Mouse (Mus musculus) stomach, embryonic 14.5 days (tissue): ENCODE measurements around the gene Gm14399. TPM values are rescaled to one million over a fixed set of nuclear protein-coding genes. Genes with fewer than 3 reads are reported as not detected.
A peak's percentile ranks its signal among the peaks of the same experiment; 100 is the strongest.
"Not testable (repeated sequence)": the region's sequence is repeated elsewhere in the genome, so short reads cannot be mapped to it uniquely, and the experiment has no call there.

Experiments
- ATAC-seq: fragments of 200-750 bp; cut with Nextera tagmentation; 2 replicates; pipeline ENCODE4 v1.8.0; 2017; ENCODE audit warnings: low read depth, moderate TSS enrichment; ENCODE audit not compliant: insufficient number of reproducible peaks, insufficient read depth, low FRiP score
- H3K27ac ChIP-seq: fragments of 300-500 bp; sonication (generic); 2 replicates; pipeline ENCODE4 v1.5.1; 2014; ENCODE audit warnings: mild to moderate bottlenecking, low read length, moderate library complexity, mixed read lengths
- H3K27me3 ChIP-seq: fragments of 300-500 bp; sonication (generic); 2 replicates; pipeline ENCODE4 v1.6.1; 2014; ENCODE audit warnings: low read length, control low read depth, mixed read lengths; ENCODE audit not compliant: control insufficient read depth, insufficient read depth
- H3K36me3 ChIP-seq: fragments of 300-500 bp; sonication (generic); 2 replicates; pipeline ENCODE4 v1.6.1; 2014; ENCODE audit warnings: mild to moderate bottlenecking, control low read depth, low read length, moderate library complexity, mixed read lengths; ENCODE audit not compliant: control insufficient read depth, insufficient read depth
- H3K4me1 ChIP-seq: fragments of 300-500 bp; sonication (generic); 2 replicates; pipeline ENCODE4 v1.6.1; 2014; ENCODE audit warnings: low read length, control low read depth, mixed read lengths; ENCODE audit not compliant: control insufficient read depth, insufficient read depth
- H3K4me2 ChIP-seq: fragments of 300-500 bp; sonication (generic); replicated peaks from 2 replicates; pipeline ENCODE4 v1.6.1; 2014; ENCODE audit warnings: low read depth, low read length, control low read depth
- H3K4me3 ChIP-seq: fragments of 300-500 bp; sonication (generic); 2 replicates; pipeline ENCODE4 v1.5.1; 2014; ENCODE audit warnings: low read depth, low read length, control low read depth
- H3K9ac ChIP-seq: fragments of 300-500 bp; sonication (generic); replicated peaks from 2 replicates; pipeline ENCODE4 v1.6.1; 2014; ENCODE audit warnings: low read depth, mild to moderate bottlenecking, control low read depth, low read length, moderate library complexity, mixed read lengths
- H3K9me3 ChIP-seq: fragments of 300-500 bp; sonication (generic); 2 replicates; pipeline ENCODE4 v1.6.1; 2016; ENCODE audit warnings: low read depth, low read length, control low read depth; ENCODE audit not compliant: control insufficient read depth
- WGBS: fragments of 180-500 bp; shearing (Covaris S2); extraction: QIAGEN DNeasy Blood & Tissue Kit; methylation state at CpG from one replicate; pipeline ENCODE4 v1.1.7; 2014; 5-methylcytosine and 5-hydroxymethylcytosine counted together
- polyA plus RNA-seq: library from polyadenylated mRNA; unstranded; fragments of >200 nt; fragmentation: Nextera tagmentation; extraction: Ambion mirVana; gene quantifications from 2 replicates; pipeline ENCODE4 v1.2.1, GENCODE M21; 2014

Gm14399 gene
- 8.1 and 9.6 TPM in 2 replicates for polyA plus RNA-seq

DNA sequence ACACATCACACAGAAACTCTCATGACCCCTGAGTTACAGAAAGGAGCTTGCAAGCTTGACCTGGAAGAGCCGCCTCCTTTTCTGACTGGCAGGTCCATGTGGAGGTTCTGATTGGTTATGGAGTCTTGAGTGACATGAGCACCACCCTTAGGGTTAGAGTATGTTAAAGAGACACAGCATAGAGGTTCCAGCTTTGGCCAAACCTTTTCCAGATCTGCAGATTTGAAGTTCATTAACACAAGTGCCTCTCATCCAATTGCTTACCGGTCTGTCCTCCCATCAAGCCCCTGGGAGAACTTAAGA, at the start of gene Gm14399:
Gm14399 (minus strand) TSS at position 20 of the 303 bp plus-strand sequence.
- H3K27me3 ChIP-seq, H3K9ac ChIP-seq, H3K36me3 ChIP-seq, H3K27ac ChIP-seq, H3K9me3 ChIP-seq, H3K4me1 ChIP-seq, ATAC-seq, H3K4me2 ChIP-seq: not testable (repeated sequence)
- peak within 1 kb of the TSS; percentile 32 for H3K4me3 ChIP-seq
- WGBS: 10% methylated on average over 1 of the region's 2 CpGs

DNA sequence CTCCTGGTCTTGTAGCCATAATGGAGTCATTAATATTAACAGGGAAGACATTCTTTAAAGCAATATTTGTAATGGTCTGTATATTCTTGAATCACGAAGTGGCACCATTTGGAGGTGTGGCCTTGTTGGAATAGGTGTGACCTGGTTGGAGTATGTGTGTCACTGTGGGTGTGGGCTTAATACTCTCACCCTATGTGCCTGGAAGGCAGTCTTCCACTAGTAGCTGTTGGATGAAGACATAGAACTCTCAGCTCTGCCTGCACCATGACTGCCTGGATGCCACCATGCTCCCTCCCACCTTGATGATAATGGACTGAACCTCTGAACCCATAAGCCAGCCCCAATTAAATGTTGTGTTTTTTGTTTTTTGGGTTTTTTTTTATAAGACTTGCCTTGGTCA, 37.2 kb upstream of the Gm14399 start:
- 35% methylated on average over 1 of the region's 1 CpGs for WGBS
- H3K9me3 ChIP-seq, H3K4me3 ChIP-seq, H3K27ac ChIP-seq, H3K4me2 ChIP-seq, H3K36me3 ChIP-seq, H3K27me3 ChIP-seq, H3K9ac ChIP-seq, ATAC-seq, H3K4me1 ChIP-seq: not testable (repeated sequence)

- no peak overlapping the region for H3K4me2 ChIP-seq
- ATAC-seq: no peak
- H3K36me3 ChIP-seq: no peaks in the 10 kb centered on the region
- H3K4me1 ChIP-seq: no peaks in the 10 kb centered on the region
- 81% methylated on average over 6 of the region's 6 CpGs for WGBS
- H3K27me3 ChIP-seq: no peaks in the 10 kb centered on the region
- no peak overlapping the region for H3K27ac ChIP-seq
- H3K4me3 ChIP-seq: no peak overlapping the region
- no peak overlapping the region for H3K9ac ChIP-seq
- no peaks in the 10 kb centered on the region for H3K9me3 ChIP-seq
These were observed 34.5 kb upstream of the Gm14399 start for GRCm38 (mm10) chr2:175176312-175176711.

DNA sequence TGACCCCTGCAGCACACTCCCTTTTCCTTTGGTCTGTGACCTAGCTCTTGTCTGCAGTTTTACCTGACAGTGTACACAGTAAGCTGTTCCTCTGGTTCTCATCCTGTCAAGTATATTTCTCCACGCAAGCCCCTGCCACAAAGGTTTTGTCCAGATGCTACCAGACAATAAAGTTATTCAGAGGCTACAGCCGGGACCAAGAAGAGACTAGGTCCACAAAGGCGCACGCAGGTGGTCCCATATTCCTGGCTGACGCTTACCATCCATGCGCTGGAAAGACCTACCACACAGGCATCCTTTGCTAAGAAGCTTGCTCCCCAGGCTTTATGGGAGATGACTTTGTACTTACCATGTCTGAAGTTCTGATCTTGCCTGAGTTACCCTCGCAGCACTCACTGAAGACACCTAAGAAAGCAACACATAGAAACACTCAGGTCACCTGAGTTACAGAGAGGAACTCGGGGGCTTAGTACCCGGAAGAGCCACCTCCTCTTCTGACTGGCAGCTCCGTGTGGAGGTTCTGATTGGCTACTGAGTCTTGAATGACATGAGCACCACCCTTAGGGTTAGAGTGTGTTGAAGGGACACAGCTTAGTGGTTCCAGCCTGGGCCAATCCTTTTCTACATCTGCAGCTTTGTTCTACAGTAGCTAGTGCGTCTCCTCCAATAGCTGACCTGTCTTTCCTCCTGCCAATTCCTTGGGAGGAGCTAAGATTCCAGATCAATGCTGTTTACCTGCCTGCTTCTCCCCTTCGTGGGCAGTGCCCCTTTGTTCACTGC, 33.8 kb upstream of the Gm14399 start, which contains the start of gene Gm14443:
Gm14443 (minus strand) TSS at position 471 of the 780 bp plus-strand sequence.
- H3K27me3 ChIP-seq, H3K9me3 ChIP-seq, H3K4me3 ChIP-seq, ATAC-seq, H3K36me3 ChIP-seq, H3K27ac ChIP-seq, H3K9ac ChIP-seq, H3K4me1 ChIP-seq, H3K4me2 ChIP-seq: not testable (repeated sequence)
- 75% methylated on average over 12 of the region's 12 CpGs for WGBS

GRCm38 (mm10) chr2:175174058-175174457, 32.2 kb upstream of the Gm14399 start:
- not testable (repeated sequence) for H3K27ac ChIP-seq, H3K27me3 ChIP-seq, H3K4me2 ChIP-seq, ATAC-seq, H3K36me3 ChIP-seq, H3K4me1 ChIP-seq, H3K4me3 ChIP-seq, H3K9ac ChIP-seq, H3K9me3 ChIP-seq
- 79% methylated on average over 2 of the region's 2 CpGs for WGBS

DNA sequence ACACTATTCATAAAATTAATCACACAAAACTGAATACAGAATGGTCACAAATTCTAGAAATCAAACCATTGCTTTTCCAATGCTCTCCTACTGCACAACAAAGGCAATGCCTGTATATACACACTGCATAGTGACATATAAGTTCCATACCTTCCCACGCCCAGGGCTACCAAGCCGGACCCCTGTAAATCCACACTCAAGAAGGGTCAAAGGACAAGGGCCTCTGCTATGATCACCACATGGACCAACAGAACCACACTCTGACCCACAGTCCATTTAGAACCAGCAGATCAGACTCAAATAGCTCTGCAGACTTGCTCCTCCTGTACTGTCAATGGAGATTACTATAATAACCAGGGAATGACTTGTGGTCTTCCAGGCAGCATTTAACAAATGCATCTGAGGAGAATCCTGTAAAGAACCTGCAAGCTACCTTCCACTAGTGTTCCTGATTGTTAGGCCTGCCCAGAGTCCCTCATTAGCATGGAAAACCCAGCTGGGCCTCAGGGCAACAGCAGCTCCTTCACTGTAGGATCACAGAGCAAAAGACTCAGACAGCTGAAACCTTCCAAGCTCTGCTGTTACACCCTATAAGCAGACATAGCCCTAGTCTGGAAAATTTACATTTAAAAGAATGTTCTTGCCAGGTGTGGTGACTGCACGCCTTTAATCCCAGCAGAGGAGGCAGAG, 31.2 kb upstream of the Gm14399 start:
- H3K4me3 ChIP-seq, ATAC-seq, H3K4me2 ChIP-seq, H3K27ac ChIP-seq, H3K27me3 ChIP-seq, H3K9ac ChIP-seq, H3K9me3 ChIP-seq, H3K36me3 ChIP-seq, H3K4me1 ChIP-seq: not testable (repeated sequence)
- WGBS: 84% methylated on average over 3 of the region's 3 CpGs

GRCm38 (mm10) chr2:175172123-175172522, 30.3 kb upstream of the Gm14399 start:
- H3K4me2 ChIP-seq: no peak overlapping the region
- no peak overlapping the region for H3K4me3 ChIP-seq
- H3K36me3 ChIP-seq: no peaks in the 10 kb centered on the region
- no peaks in the 10 kb centered on the region for H3K4me1 ChIP-seq
- no peaks in the 10 kb centered on the region for H3K9me3 ChIP-seq
- no peaks in the 10 kb centered on the region for H3K27me3 ChIP-seq
- 94% methylated on average over 3 of the region's 3 CpGs for WGBS
- H3K9ac ChIP-seq: no peak overlapping the region
- no peak for ATAC-seq
- H3K27ac ChIP-seq: no peak overlapping the region

DNA sequence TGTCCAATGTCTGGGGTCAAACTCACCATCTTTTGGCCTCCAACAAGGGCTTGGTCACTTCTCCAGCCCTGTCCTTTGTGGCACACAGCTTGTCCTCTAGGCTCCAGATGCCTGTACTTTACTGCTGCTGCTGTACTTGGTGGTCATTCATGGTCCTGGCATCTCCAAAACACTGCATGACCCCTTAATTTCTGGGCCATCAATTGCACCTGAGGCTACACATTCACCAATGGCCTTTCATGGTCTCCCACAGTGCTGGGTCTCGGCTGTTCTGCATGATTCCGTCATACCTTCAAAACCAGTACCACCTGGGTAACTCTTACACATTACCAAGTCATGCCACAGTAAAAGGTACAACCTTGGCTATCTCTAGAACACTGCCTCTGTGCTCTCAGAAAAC, 25.1 kb upstream of the Gm14399 start:
- 85% methylated on average over 2 of the region's 2 CpGs for WGBS
- not testable (repeated sequence) for ATAC-seq

More for the DNA sequence above, 25.1 kb upstream of the Gm14399 start:
- not testable (repeated sequence) for H3K9me3 ChIP-seq, H3K4me3 ChIP-seq, H3K27me3 ChIP-seq, H3K4me1 ChIP-seq, H3K27ac ChIP-seq, H3K36me3 ChIP-seq, H3K9ac ChIP-seq, H3K4me2 ChIP-seq
